Mouse (Mus musculus) liver, adult 2 months (tissue): ENCODE data around the gene B4galnt1. TPM values are rescaled to one million over a fixed set of nuclear protein-coding genes. Genes with fewer than 3 reads are reported as not detected.

Experiments
- DNase-seq: peaks from one replicate; pipeline ENCODE4 v3.0.0-alpha.2; 2011; ENCODE audit warnings: low read depth, low spot score; ENCODE audit errors: extremely low read depth
- H3K27ac ChIP-seq: fragments of 200-500 bp; replicated peaks from 2 replicates; pipeline ENCODE4 v1.5.1; 2012; ENCODE audit warnings: low read depth, mild to moderate bottlenecking, control low read depth, inconsistent platforms, low read length; ENCODE audit not compliant: insufficient read depth
- H3K27me3 ChIP-seq: fragments of 200-500 bp; 2 replicates; pipeline ENCODE4 v1.6.1; 2012; ENCODE audit warnings: mild to moderate bottlenecking, moderate library complexity, low read length, inconsistent platforms; ENCODE audit not compliant: control insufficient read depth, insufficient read depth
- H3K36me3 ChIP-seq: fragments of 200-500 bp; 2 replicates; pipeline ENCODE4 v1.6.1; 2012; ENCODE audit warnings: low read length, inconsistent platforms; ENCODE audit not compliant: control insufficient read depth, insufficient read depth
- H3K4me1 ChIP-seq: fragments of 200-500 bp; 2 replicates; pipeline ENCODE4 v1.6.1; 2011; ENCODE audit warnings: low read length; ENCODE audit not compliant: control insufficient read depth, insufficient read depth
- H3K4me3 ChIP-seq: fragments of 200-500 bp; 2 replicates; pipeline ENCODE4 v1.5.1; 2011; ENCODE audit warnings: low read depth, mild to moderate bottlenecking, control low read depth, low read length, moderate library complexity; ENCODE audit not compliant: insufficient read depth
- H3K79me2 ChIP-seq: fragments of 200-500 bp; 2 replicates; pipeline ENCODE4 v1.6.1; 2012; ENCODE audit warnings: inconsistent platforms, mild to moderate bottlenecking, low read length, moderate library complexity; ENCODE audit not compliant: control insufficient read depth, insufficient read depth
- H3K9ac ChIP-seq: fragments of 200-500 bp; 2 replicates; pipeline ENCODE4 v1.6.1; 2012; ENCODE audit warnings: low read depth, mild to moderate bottlenecking, control low read depth, inconsistent platforms, low read length
- CTCF ChIP-seq: fragments of 200-500 bp; IDR thresholded peaks from 2 replicates; pipeline ENCODE4 v1.5.1; 2011; ENCODE audit warnings: low read depth, low read length, control low read depth
- POLR2A ChIP-seq: fragments of 200-500 bp; IDR thresholded peaks from 2 replicates; pipeline ENCODE4 v1.6.1; 2011; ENCODE audit warnings: low read length, control low read depth; ENCODE audit not compliant: insufficient read depth; ENCODE audit errors: extremely low read depth
- WGBS: fragments of 180-500 bp; shearing (Covaris S2); methylation state at CpG from one replicate; pipeline ENCODE4 v1.1.7; 2018; 5-methylcytosine and 5-hydroxymethylcytosine counted together
- polyA plus RNA-seq: library from polyadenylated mRNA; depleted of rRNA; stranded (reverse); fragments of >200 nt; gene quantifications from 2 replicates; pipeline ENCODE4 v1.2.3, GENCODE M21; 2012
- total RNA-seq: library from RNA; depleted of rRNA; stranded (reverse); fragments of >200 nt; gene quantifications from 2 replicates; pipeline ENCODE4 v1.2.3, GENCODE M21; 2014

The B4galnt1 gene
- total and polyA plus RNA-seq, 2 experiments = 21.9 to 85.0 TPM

- H3K4me1 ChIP-seq = no peaks in the 10 kb centered on the region
- no peaks in the 10 kb centered on the region for H3K79me2 ChIP-seq
- TF ChIP-seq CTCF (no peak), POLR2A (no peak)
- no peak for DNase-seq
- H3K9ac ChIP-seq = no peak overlapping the region
- no peaks in the 10 kb centered on the region for H3K27me3 ChIP-seq
- no peak overlapping the region for H3K27ac ChIP-seq
- H3K36me3 ChIP-seq = peaks cover 13% of the 10 kb centered on the region; the same call in 1 of the 2 replicates
- 87% methylated on average over 8 of the region's 8 CpGs for WGBS
- no peak overlapping the region for H3K4me3 ChIP-seq
These were observed 35.3 kb downstream of the B4galnt1 start for GRCm38 (mm10) chr10:127200279-127200678.

GRCm38 (mm10) chr10:127203106-127203505, 38.1 kb downstream of the B4galnt1 start:
- no peaks in the 10 kb centered on the region for H3K4me1 ChIP-seq
- no peaks in the 10 kb centered on the region for H3K27me3 ChIP-seq
- H3K36me3 ChIP-seq = peaks cover 17% of the 10 kb centered on the region
- DNase-seq = no peak
- no peaks in the 10 kb centered on the region for H3K79me2 ChIP-seq
- no peak overlapping the region for H3K9ac ChIP-seq
- TF ChIP-seq CTCF (no peak), POLR2A (no peak)
- H3K27ac ChIP-seq = no peak overlapping the region
- H3K4me3 ChIP-seq = no peak overlapping the region
- WGBS = 80% methylated on average over 3 of the region's 3 CpGs

- 86% methylated on average over 5 of the region's 5 CpGs for WGBS
- Histone ChIP-seq H3K79me2 (no peaks in the 10 kb centered on the region), H3K27ac (no peak overlapping the region), H3K4me1 (no peaks in the 10 kb centered on the region), H3K9ac (no peak overlapping the region), H3K36me3 (peaks cover 17% of the 10 kb centered on the region), H3K27me3 (no peaks in the 10 kb centered on the region), H3K4me3 (no peak overlapping the region)
- TF ChIP-seq POLR2A (no peak), CTCF (no peak)
- DNase-seq = no peak
These were observed 39.6 kb downstream of the B4galnt1 start for GRCm38 (mm10) chr10:127204589-127204988.

- H3K9ac ChIP-seq = no peak overlapping the region
- TF ChIP-seq CTCF = no peak
- no peak for TF ChIP-seq POLR2A
- no peak for DNase-seq
- H3K36me3 ChIP-seq = peaks cover 17% of the 10 kb centered on the region
- 68% methylated on average over 10 of the region's 10 CpGs for WGBS
- H3K4me3 ChIP-seq = no peak overlapping the region
- no peaks in the 10 kb centered on the region for H3K27me3 ChIP-seq
- peaks cover under 1% of the 10 kb centered on the region for H3K4me1 ChIP-seq
- no peak overlapping the region for H3K27ac ChIP-seq
- peaks cover 1% of the 10 kb centered on the region; the same call in 1 of the 2 replicates for H3K79me2 ChIP-seq
These were observed 40.3 kb downstream of the B4galnt1 start for GRCm38 (mm10) chr10:127205373-127205772.

GRCm38 (mm10) chr10:127208921-127209320, 43.9 kb downstream of the B4galnt1 start:
- 71% methylated on average over 4 of the region's 4 CpGs for WGBS
- H3K79me2 ChIP-seq = peaks cover 10% of the 10 kb centered on the region; the same call in 1 of the 2 replicates
- H3K36me3 ChIP-seq = peaks cover 9% of the 10 kb centered on the region
- H3K9ac ChIP-seq = no peak overlapping the region
- H3K27me3 ChIP-seq = no peaks in the 10 kb centered on the region
- H3K4me1 ChIP-seq = peaks cover 6% of the 10 kb centered on the region
- no peak for TF ChIP-seq POLR2A
- TF ChIP-seq CTCF = no peak
- no peak for DNase-seq
- no peak overlapping the region for H3K4me3 ChIP-seq
- H3K27ac ChIP-seq = no peak overlapping the region

- Histone ChIP-seq H3K79me2 (peaks cover 10% of the 10 kb centered on the region; the same call in 1 of the 2 replicates), H3K36me3 (peaks cover 4% of the 10 kb centered on the region), H3K9ac (no peak overlapping the region), H3K27me3 (no peaks in the 10 kb centered on the region), H3K4me1 (peaks cover 6% of the 10 kb centered on the region), H3K4me3 (no peak overlapping the region), H3K27ac (no peak overlapping the region)
- whole genome bisulfite sequencing = 91% methylated on average over 13 of the region's 13 CpGs
- DNase-seq = no peak
- no peak for TF ChIP-seq CTCF
- no peak for TF ChIP-seq POLR2A
These were observed 45.0 kb downstream of the B4galnt1 start for GRCm38 (mm10) chr10:127209928-127210570.
